Mouse (Mus musculus) retina, postnatal 1 day (tissue): ENCODE data around the gene Nrxn1.
"Not testable (repeated sequence)": the region's sequence is repeated elsewhere in the genome, so short reads cannot be mapped to it uniquely, and the experiment has no call there.

Source experiments
- DNase-seq: peaks from one replicate; pipeline ENCODE4 v3.0.0-alpha.2; 2012

The Nrxn1 gene

DNA sequence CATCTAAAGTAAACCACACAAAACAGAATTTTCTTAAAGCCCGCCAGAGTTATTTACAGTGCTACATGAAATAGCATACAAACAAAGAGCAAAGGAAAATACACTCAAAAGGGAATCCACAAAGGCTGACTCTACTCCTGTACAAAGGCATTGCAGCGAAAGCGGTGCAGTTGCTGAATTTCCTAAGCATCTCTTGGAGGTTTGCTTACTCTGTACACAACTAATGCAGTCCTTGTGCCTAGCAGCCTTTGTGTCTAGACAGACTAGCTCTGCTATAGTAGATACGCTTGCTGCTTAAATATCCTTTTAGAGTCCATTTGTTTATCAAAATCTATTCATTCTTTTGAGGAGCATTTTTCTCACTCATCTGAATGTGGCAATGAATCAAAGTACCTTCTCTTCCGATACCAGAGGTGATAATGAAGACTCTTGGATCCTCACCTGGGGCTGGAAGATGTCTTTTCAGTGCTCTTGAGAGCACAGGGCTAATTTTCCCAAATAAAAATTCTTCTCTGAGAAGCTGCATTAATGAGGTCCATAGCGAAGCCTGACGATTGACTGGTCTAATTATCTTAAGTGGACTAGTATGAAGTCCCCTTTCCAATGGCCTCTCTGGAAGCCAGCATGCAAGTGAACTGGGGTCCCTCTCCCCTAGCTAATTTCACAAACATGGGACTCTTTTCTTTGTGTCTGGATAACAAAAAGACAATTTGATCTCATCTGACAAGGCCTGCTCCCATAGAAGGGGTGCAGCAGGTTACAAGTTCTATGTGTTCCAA, 845.6 kb downstream of the Nrxn1 start:
- no peak for DNase-seq

- no peak for DNase-seq
Observed at GRCm38 (mm10) chr17:90244339-90244738, 848.5 kb downstream of the Nrxn1 start.

GRCm38 (mm10) chr17:90238964-90239363, 853.9 kb downstream of the Nrxn1 start:
- DNase-seq = no peak

DNA sequence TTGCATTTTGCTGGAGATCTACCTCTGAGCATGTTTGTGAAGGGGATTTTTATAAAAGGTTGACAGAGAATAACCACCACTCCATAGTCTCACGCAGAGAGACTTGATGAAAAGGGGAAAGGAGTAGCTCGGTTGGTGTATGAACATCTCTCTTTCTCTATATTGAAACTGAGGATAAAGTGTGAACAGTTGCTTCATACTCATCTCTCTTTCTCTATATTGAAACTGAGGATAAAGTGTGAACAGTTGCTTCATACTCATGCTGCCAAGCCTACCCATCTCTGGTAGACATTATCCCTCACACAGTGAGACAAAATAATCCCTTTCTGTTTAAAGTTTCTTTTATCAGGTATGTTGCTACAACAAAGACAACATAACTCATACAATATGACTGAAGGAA, 854.4 kb downstream of the Nrxn1 start:
- DNase-seq = no peak

GRCm38 (mm10) chr17:90235674-90236073, 857.2 kb downstream of the Nrxn1 start:
- DNase-seq = not testable (repeated sequence)

DNA sequence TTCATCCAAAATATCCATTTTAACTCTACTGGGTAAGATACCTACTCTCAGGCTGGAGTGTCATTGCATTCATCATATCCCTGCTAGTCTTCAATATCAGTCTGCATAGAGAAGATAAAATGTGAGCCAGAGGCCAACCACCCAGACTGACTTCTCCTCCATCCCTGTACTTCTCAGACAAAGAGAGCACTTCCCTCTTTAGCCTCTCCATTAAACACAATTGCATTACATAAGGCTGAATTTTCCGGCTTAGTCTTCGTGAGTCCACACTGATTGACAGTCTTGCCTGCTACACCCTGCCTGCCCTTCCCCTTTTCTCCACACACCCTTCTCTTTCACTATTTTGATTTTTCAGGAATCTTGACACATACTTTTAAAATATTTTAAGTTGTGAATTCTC, 858.1 kb downstream of the Nrxn1 start:
- DNase-seq = no peak

GRCm38 (mm10) chr17:90208547-90208946, 884.3 kb downstream of the Nrxn1 start:
- no peak for DNase-seq

DNA sequence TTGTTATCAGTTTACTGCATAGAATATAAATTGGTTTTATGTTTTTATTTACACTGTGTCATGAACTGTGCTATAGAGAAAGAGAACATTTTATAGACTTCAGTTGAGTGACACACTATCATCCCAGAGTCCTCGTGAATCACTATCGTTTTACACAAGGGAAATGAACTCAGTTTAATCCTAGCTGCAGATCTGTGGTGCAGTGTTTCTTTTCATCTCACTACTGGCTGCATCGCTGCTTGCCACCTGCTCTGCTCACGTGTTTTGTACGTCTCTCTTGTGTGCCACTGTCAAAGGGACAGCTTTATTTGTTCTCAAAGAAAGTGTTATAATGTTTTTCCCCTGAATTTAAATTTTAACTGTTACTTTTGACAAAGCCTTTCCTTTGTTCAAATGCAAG, 885.3 kb downstream of the Nrxn1 start:
- DNase-seq = no peak

DNA sequence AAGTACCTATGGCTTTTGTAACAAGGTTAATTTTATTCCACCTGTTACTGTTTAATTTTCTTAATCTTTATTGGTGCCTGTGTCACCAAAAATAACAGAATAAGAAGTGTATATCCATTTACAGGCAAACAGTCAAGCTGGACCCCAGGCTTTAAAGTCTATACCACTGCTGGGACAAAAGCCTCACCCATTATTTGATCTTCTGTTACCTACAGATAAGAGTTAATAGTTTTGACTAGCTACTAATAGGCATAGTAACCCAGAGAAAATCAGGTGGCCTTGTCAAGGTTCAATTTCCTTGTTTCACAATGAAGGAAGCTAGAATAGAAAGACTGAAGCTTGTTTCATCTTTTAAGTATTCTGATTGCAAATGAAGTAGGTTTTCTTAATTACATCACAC, 888.9 kb downstream of the Nrxn1 start:
- no peak for DNase-seq

DNA sequence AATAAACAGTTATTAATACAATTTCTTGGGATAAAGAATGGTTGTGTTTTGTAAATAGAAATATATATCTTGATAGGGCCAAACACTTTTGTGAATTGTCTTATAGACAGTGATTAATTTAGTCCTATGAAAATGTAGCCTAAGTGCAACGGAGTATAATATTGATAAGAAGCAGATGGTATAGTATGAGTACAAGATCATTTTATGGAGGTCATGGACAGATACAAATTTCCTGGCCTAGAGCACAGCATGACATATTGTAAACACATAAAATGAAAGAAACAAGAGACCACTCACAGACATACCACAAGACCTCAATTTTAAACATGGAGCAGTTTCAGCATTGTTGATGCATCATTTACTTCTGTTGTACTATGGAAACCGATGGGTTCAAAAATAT, 890.1 kb downstream of the Nrxn1 start:
- no peak for DNase-seq

DNA sequence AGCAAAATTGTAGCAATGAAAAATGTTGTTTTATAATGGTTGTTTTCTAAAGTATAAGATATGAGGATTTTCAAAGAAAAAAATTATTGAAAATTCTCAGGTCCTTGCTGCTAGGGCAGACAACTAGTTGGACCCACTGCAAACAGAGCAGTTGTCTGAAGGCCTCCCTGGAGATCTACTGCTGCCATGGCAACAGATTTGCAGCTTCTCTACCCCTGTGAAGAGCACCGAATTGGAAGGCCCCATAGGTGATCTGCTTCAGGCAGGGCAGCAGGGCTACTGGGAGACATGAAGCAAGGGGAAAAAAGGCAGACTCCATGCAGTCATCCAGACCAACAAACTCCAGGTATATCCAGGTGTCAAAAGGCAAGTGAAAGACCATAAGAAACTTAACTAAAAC, 896.1 kb downstream of the Nrxn1 start:
- peak; percentile 17 for DNase-seq

DNA sequence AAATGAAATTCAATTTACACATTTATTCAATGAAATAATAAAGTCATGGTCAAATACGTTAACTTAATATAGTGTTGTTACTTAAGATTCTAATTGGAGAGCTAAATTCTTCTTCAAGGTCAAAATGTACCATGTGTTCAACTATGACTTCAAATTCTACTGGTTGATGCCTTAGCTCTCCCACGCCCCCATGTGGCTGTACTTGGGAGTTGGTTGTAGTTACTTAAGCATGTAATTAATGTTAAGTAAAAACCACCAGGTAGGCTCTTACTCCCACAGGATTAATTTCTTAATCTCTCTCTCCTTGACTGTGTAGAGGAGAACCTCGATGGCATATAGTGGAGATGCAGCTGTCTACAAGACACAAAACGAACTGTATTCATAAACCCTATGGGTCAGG, 951.3 kb downstream of the Nrxn1 start:
- DNase-seq = peak; percentile 27

DNA sequence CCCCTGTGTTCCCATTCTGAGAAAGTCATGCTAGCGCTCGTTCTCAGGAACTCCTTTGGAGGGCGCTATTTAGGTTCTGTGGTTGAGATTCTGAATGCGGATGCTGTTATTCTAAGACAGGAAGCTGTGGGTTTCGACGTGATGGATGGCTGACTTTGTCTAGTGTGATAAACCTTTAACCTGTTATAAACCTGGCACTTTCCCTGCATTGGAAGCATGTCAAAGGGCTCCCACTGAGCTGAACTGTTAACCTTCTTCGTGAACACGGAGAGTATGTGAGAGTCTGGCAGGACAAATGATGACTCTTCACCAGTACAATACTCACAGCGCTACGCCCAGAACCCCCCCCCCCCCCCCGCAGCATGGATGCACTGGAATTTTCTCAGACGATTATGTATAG, 962.0 kb downstream of the Nrxn1 start:
- DNase-seq = no peak

DNA sequence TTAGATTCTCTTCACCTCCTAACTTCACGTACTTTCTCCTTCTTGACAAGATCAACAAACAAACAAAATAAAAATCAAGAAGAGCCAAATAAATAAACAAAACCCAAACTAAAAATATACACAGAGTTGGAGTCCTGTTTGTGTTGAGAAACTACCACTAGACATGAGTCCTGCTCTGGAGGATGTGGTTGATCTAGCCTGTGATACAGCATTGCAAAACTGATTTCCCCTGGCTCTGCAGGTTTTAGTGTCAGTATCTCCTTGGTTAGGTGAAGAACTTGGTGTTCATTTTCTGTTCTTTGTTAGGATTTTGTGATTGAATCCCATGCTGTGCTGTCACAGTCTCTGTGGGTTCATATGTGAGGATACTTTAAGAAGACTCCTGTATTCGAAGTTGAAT, 963.7 kb downstream of the Nrxn1 start:
- no peak for DNase-seq

DNA sequence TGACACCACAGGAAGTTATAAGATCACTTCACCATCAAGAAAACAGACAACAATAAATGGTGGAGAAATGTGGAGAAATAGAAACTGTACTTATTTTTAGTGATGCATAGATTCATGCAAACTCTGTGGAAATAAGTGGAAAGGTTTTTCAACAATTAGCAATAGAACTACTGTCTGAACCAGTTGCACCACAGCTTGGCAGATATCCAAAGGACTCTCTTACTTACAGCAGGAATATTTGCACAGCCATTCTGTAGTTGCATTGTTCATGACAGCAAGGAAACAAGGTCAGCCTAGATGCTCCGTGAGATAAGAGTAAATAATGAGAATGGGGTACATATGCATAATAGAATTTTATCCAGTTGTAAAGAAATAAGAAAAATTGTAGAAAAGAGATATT, 965.3 kb downstream of the Nrxn1 start:
- DNase-seq = peak; percentile 47

GRCm38 (mm10) chr17:90122796-90123481, 969.9 kb downstream of the Nrxn1 start:
- no peak for DNase-seq

DNA sequence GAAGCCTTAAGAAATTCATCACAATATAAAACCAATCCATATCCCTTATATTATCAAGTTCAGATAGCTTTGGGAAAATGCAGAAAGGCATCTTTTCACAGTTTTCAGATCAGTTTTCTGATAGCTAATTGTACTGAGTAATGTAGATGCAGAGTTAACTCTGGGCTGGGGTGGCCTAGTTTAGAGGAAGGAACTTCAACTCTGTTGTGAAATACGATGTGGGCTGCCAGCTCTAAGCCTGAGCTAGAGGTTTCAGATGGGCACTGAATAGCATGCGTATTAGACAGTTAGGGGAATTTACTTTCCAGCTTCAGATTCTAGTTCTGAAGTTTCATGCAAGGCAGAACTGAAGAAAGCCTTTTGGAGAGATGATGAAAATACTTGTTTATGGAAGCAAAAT, 976.6 kb downstream of the Nrxn1 start:
- DNase-seq = no peak

DNA sequence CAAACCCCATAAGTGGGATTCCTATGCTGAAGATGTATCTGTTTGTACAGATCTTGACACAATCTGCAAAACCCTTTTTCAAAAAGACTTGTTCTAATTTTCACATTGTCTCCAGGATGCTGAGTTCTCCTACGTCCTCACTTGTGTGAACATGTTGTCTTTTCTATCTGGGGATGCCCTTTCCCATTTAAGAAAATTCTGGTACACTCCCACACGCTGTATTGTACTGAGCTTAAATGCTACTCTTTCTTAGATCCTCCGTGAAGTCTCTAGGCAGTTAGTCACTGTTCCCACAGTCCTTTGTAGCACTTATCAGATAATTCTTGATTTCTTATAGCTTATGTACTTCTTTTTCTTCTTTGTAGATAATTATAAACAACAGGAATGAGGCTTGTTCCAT, 997.9 kb downstream of the Nrxn1 start:
- no peak for DNase-seq

GRCm38 (mm10) chr17:90088314-90088650, 1004.6 kb downstream of the Nrxn1 start:
- peak; percentile 94 for DNase-seq

- DNase-seq = no peak
Observed at GRCm38 (mm10) chr17:90087616-90088313, 1005.1 kb downstream of the Nrxn1 start.

GRCm38 (mm10) chr17:90086826-90087225, 1006.0 kb downstream of the Nrxn1 start:
- DNase-seq = peak; percentile 90

- peak; percentile 62 for DNase-seq
Observed at GRCm38 (mm10) chr17:90079003-90079402, 1013.9 kb downstream of the Nrxn1 start.

DNA sequence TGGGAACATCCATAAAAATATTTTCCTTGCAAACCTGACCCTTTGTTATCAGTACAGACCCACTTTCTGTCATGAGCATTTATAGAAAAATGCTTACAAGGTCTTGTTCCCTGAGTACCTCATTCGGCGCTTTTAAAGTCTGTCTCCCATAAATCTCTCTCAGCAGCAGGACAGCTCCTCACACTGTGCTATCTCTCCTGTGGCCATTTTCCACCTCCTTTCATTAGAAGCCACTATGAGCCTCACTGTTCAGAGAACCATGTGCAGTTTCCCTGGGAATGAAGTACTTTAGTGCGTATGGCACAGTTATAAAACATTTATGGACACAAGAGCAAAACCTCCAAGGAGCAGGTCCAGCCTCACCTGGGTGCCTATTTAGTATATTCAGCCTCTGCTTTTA, 1014.4 kb downstream of the Nrxn1 start:
- DNase-seq = no peak

- no peak for DNase-seq
Observed at GRCm38 (mm10) chr17:90062866-90063265, 1030.0 kb downstream of the Nrxn1 start.
